Mouse (Mus musculus): Measurements from ENCODE around the gene Tgfbr2. TPM values are rescaled to one million over a fixed set of nuclear protein-coding genes. Genes with fewer than 3 reads are reported as not detected.

Tgfbr2 gene
- polyA plus RNA-seq, 1 experiment: 27.2 TPM

DNA sequence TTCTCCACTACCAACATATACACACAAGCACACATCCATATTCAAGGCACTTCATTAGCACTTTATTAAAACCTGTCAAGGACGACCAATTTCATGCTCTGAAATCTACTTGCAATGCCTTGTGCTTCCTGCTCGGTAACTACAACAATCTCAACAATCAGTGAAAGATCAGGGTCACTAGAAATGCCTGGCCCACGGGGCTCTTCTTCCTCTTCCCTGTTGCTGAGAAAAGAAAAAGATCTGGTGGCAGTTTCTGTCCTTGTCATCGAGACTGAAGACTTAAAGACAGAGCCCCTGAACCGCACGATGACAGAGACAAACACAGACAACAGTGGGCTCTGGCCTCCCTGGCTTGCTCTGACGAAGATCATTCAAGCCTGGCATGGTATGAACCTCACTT lies 35.6 kb downstream of the Tgfbr2 start:
- Histone ChIP-seq H3K27me3 (ENCODE audit: control insufficient read depth, insufficient read depth, low read length) (no peaks in the 10 kb centered on the region), H3K27ac (ENCODE audit: insufficient read depth, low read depth, low read length) (peak overlapping the region; percentile 36; the same call in 1 of the 2 replicates), H3K4me1 (ENCODE audit: control insufficient read depth, insufficient read depth, insufficient read length, low read length) (peaks cover 18% of the 10 kb centered on the region), H3K36me3 (ENCODE audit: control insufficient read depth, insufficient read depth, low read length) (no peaks in the 10 kb centered on the region), H3K4me3 (ENCODE audit: low read depth, low read length) (no peak overlapping the region)
- 71% methylated on average over 7 of the region's 7 CpGs for WGBS
- no peak for TF ChIP-seq POLR2A (IDR thresholded peaks at IDR 0.05; ENCODE audit: low read depth, low read length)
- no peak for TF ChIP-seq CTCF (IDR thresholded peaks at IDR 0.05; ENCODE audit: extremely low read depth, insufficient read length, insufficient replicate concordance, low read depth, low read length)

DNA sequence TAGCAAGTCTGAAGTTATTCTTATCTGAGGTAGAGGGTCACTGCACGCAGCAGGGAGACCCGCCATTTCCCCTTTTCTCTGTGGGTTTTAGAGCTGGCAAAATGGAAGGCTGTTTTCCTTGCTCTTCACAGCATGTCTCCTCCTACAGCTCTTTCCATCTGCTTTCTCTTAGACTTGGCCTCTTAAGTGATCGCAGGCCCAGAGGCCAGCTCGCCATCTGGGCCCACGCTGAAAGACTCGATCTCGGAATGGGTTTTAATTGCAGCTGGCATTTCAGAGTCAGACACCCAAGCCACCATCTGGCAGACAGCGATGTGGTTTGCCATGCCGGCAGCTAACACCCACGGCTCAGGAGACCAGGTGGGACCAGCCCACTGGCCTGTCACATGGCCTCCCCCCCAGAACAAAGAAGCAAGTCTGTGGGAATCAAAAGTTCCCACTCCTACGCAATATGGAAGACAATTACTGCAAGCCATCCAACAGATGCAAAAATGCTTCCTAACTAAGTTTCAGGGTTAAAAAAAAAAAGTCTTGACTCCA lies 36.5 kb downstream of the Tgfbr2 start:
- Histone ChIP-seq H3K27me3 (ENCODE audit: control insufficient read depth, insufficient read depth, low read length) (no peaks in the 10 kb centered on the region), H3K4me1 (ENCODE audit: control insufficient read depth, insufficient read depth, insufficient read length, low read length) (peaks cover 18% of the 10 kb centered on the region), H3K36me3 (ENCODE audit: control insufficient read depth, insufficient read depth, low read length) (no peaks in the 10 kb centered on the region), H3K4me3 (ENCODE audit: low read depth, low read length) (no peak overlapping the region), H3K27ac (ENCODE audit: insufficient read depth, low read depth, low read length) (peak overlapping the region; percentile 36)
- TF ChIP-seq CTCF (IDR thresholded peaks at IDR 0.05; ENCODE audit: extremely low read depth, insufficient read length, insufficient replicate concordance, low read depth, low read length): no peak
- no peak for TF ChIP-seq POLR2A (IDR thresholded peaks at IDR 0.05; ENCODE audit: low read depth, low read length)
- 79% methylated on average over 11 of the region's 11 CpGs for WGBS

DNA sequence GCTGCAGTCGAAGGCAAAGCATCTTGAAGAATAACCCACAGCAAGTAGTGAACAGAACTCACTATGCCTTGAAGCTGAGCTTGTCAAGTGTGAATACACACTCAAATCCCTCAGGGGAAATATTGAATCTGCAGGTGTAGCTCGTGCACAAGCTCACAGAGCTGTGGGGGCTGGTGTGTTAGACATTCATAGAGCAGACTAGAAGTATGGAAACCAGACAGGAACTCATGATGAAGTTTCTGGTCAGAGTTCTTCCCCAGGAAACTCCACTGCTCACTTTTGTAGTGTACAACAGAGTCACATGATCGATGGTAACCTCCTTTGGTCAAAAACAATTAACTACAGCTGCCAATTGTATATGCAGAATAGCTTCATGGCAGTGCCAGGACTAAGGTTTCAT lies 37.5 kb downstream of the Tgfbr2 start:
- no peaks in the 10 kb centered on the region for H3K36me3 ChIP-seq (ENCODE audit: control insufficient read depth, insufficient read depth, low read length)
- H3K4me3 ChIP-seq (ENCODE audit: low read depth, low read length): no peak overlapping the region
- no peaks in the 10 kb centered on the region for H3K27me3 ChIP-seq (ENCODE audit: control insufficient read depth, insufficient read depth, low read length)
- peaks cover 18% of the 10 kb centered on the region for H3K4me1 ChIP-seq (ENCODE audit: control insufficient read depth, insufficient read depth, insufficient read length, low read length)
- 68% methylated on average over 3 of the region's 3 CpGs for WGBS
- H3K27ac ChIP-seq (ENCODE audit: insufficient read depth, low read depth, low read length): no peak overlapping the region
- TF ChIP-seq CTCF (IDR thresholded peaks at IDR 0.05; ENCODE audit: extremely low read depth, insufficient read length, insufficient replicate concordance, low read depth, low read length) (no peak), POLR2A (IDR thresholded peaks at IDR 0.05; ENCODE audit: low read depth, low read length) (no peak)

DNA sequence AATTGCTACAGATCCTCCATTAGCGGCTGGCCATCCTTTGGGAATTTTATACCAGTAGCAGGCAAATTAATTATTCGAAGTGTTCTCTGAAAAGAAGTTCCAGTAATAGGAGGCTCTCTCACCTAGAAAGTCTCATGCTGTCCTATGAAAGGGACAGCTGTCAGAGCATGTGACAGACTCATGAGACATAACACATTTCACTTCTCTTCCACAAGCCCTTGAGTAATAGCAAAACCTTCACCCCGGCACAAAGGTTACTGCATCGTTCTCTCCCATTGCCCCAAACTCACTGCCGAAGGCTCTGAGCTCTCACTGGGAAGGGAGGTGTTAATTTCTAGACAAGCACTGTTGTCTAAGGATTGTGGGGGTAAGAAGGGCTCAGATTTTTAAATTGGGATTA lies 38.3 kb downstream of the Tgfbr2 start:
- 0 out of 2 replicates have a peak overlapping the region, but pooled peaks have one; percentile 11 for H3K27ac ChIP-seq (ENCODE audit: insufficient read depth, low read depth, low read length)
- no peaks in the 10 kb centered on the region for H3K27me3 ChIP-seq (ENCODE audit: control insufficient read depth, insufficient read depth, low read length)
- TF ChIP-seq CTCF (IDR thresholded peaks at IDR 0.05; ENCODE audit: extremely low read depth, insufficient read length, insufficient replicate concordance, low read depth, low read length) (no peak), POLR2A (IDR thresholded peaks at IDR 0.05; ENCODE audit: low read depth, low read length) (no peak)
- WGBS: 65% methylated on average over 5 of the region's 5 CpGs
- peaks cover 1% of the 10 kb centered on the region; the same call in 1 of the 2 replicates for H3K36me3 ChIP-seq (ENCODE audit: control insufficient read depth, insufficient read depth, low read length)
- no peak overlapping the region for H3K4me3 ChIP-seq (ENCODE audit: low read depth, low read length)
- H3K4me1 ChIP-seq (ENCODE audit: control insufficient read depth, insufficient read depth, insufficient read length, low read length): peaks cover 18% of the 10 kb centered on the region

DNA sequence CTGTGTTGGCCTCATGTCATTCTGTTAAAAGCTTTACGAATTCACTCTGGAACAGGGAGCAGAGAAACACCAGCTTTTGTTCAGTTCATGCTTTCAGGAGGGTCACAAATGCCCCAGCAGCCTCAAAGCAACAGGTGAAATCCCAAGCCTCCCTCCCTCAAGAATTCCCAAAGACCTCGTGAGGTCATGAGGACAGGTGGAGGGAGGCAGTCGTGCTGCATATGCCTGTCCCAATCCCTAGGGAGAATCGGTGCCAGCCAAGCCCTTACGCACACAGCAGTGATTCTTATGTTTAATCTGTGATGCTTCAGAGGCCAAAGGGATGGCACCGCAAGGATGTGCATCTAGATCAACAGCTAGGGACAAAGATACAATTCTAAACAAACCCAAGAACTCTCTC lies 39.0 kb downstream of the Tgfbr2 start:
- H3K4me3 ChIP-seq (ENCODE audit: low read depth, low read length): no peak overlapping the region
- peaks cover 18% of the 10 kb centered on the region for H3K4me1 ChIP-seq (ENCODE audit: control insufficient read depth, insufficient read depth, insufficient read length, low read length)
- no peak overlapping the region for H3K27ac ChIP-seq (ENCODE audit: insufficient read depth, low read depth, low read length)
- WGBS: 69% methylated on average over 6 of the region's 6 CpGs
- TF ChIP-seq POLR2A (IDR thresholded peaks at IDR 0.05; ENCODE audit: low read depth, low read length) (no peak), CTCF (IDR thresholded peaks at IDR 0.05; ENCODE audit: extremely low read depth, insufficient read length, insufficient replicate concordance, low read depth, low read length) (no peak)
- no peaks in the 10 kb centered on the region for H3K27me3 ChIP-seq (ENCODE audit: control insufficient read depth, insufficient read depth, low read length)
- peaks cover 7% of the 10 kb centered on the region for H3K36me3 ChIP-seq (ENCODE audit: control insufficient read depth, insufficient read depth, low read length)

DNA sequence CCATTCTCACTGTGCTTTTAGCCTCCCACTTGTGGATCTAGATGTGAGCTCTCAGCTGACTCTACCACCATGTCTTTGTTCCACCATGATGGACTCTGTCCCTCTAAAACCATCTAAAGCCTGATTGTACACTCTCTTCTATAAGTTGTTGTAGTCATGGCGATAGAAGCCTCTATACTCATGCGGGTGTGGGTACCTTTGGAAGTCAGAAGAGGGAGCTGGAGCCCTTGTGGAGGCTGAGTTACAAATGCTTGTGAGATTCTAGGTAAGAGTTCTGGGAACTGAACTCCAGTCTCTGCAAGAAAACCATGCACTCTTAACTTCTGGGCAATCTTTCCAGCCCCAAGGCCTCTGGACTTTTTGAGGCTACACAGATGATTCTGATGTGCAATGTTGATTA lies 40.7 kb downstream of the Tgfbr2 start:
- H3K27me3 ChIP-seq (ENCODE audit: control insufficient read depth, insufficient read depth, low read length): no peaks in the 10 kb centered on the region
- TF ChIP-seq POLR2A (IDR thresholded peaks at IDR 0.05; ENCODE audit: low read depth, low read length): no peak
- no peak for TF ChIP-seq CTCF (IDR thresholded peaks at IDR 0.05; ENCODE audit: extremely low read depth, insufficient read length, insufficient replicate concordance, low read depth, low read length)
- peaks cover 19% of the 10 kb centered on the region for H3K36me3 ChIP-seq (ENCODE audit: control insufficient read depth, insufficient read depth, low read length)
- H3K4me1 ChIP-seq (ENCODE audit: control insufficient read depth, insufficient read depth, insufficient read length, low read length): peaks cover 12% of the 10 kb centered on the region
- no peak overlapping the region for H3K4me3 ChIP-seq (ENCODE audit: low read depth, low read length)
- WGBS: 95% methylated on average over 2 of the region's 2 CpGs
- no peak overlapping the region for H3K27ac ChIP-seq (ENCODE audit: insufficient read depth, low read depth, low read length)

DNA sequence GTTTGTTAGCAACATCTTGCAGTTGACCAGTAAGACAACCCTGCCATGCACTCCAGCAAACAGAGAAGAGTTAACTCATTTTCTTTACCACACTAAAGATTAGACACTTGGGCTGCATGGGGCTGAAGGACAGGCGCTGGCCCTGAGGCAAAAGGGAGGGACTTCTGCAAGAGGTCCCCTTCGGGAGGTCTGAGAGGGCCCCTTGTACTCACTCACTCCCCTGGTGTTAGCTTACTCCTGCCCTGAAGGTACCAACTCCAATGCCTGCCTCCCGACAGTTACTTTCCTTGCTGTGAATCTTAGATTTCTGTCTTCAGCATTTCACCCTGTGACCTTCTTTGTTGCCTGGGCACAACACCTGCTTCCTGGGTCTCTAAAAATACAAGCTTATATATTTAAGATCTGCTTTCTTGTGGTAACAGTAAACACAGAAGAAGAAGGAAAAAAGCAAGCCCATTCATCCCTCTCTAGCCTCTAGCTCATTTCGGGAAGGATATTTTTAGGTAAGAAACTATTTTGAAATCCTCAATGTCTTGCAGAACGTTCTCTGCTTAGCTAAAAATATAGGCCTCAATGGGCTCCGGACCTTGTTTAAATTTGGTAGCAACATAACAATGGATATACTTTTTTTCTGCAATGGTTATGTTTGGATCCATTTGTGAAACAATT lies 41.7 kb downstream of the Tgfbr2 start:
- peaks cover 25% of the 10 kb centered on the region for H3K36me3 ChIP-seq (ENCODE audit: control insufficient read depth, insufficient read depth, low read length)
- 79% methylated on average over 6 of the region's 6 CpGs for WGBS
- no peak overlapping the region for H3K27ac ChIP-seq (ENCODE audit: insufficient read depth, low read depth, low read length)
- H3K27me3 ChIP-seq (ENCODE audit: control insufficient read depth, insufficient read depth, low read length): no peaks in the 10 kb centered on the region
- H3K4me3 ChIP-seq (ENCODE audit: low read depth, low read length): no peak overlapping the region
- TF ChIP-seq CTCF (IDR thresholded peaks at IDR 0.05; ENCODE audit: extremely low read depth, insufficient read length, insufficient replicate concordance, low read depth, low read length) (no peak), POLR2A (IDR thresholded peaks at IDR 0.05; ENCODE audit: low read depth, low read length) (no peak)
- peaks cover 5% of the 10 kb centered on the region; the same call in 1 of the 2 replicates for H3K4me1 ChIP-seq (ENCODE audit: control insufficient read depth, insufficient read depth, insufficient read length, low read length)

Measured in small intestine, adult 2 months (tissue).